Mouse (Mus musculus) layer of hippocampus, postnatal 14 days (tissue): ENCODE results near the gene Vmn2r116. TPM values are rescaled to one million over a fixed set of nuclear protein-coding genes. Genes with fewer than 3 reads are reported as not detected.
"Not testable (repeated sequence)": the region's sequence is repeated elsewhere in the genome, so short reads cannot be mapped to it uniquely, and the experiment has no call there.

ENCODE experiments used
- DNase-seq, 2 experiments: peaks; one replicate each; pipeline ENCODE4 v3.0.0; 2021 to 2022; ENCODE audit warnings: low spot score in 2 of 2, mixed read lengths in 1 of 2
- long read RNA-seq, 2 experiments: library from polyadenylated mRNA; stranded (forward); transcript quantifications; one replicate each; pipeline ENCODE4 v2.0.0; 2021
- total RNA-seq, 2 experiments: library from RNA; stranded (reverse); gene quantifications; 2 replicates each; pipeline ENCODE4 v1.2.3; 2021

Gene Vmn2r116
- total RNA-seq, result not detected
- long read RNA-seq, experiment 1, result 0 reads
- long read RNA-seq, experiment 2, result 0 reads

DNA sequence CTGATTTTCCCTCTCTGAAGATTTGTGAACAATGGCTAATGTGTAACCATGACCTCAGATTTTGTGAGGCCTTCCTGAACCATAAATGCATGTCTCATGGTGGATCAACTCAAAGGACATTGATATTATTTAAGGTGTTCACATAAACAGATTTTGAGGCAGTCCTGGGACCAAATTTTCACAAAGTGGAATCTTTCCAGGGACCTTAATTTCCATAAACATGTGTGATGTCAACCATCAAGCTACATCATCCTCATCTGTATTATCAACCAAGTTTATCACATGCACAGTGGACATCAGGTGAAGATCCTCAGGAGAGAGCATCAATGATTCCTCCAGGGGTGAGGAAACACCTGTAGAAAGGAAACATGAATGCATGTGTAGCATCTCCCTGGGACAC, at the start of gene Vmn2r116:
Gene Vmn2r116 (plus strand): TSS at position 301 of the 400 bp plus-strand sequence.
- not testable (repeated sequence) for DNase-seq

DNA sequence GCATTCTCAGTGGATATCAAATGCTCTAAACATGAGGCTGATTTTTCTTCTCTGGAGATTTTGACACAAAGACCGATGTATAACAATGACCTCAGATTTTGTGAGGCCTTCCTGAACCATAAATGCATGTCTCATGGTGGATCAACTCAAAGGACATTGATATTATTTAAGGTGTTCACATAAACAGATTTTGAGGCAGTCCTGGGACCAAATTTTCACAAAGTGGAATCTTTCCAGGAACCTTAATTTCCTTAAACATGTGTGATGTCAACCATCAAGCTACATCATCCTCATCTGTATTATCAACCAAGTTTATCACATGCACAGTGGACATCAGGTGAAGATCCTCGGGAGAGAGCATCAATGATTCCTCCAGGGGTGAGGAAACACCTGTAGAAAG, 41.0 kb upstream of the Vmn2r116 start, which contains the start of gene Vmn2r115:
Gene Vmn2r115 (plus strand): TSS at position 301 of the 400 bp plus-strand sequence.
- DNase-seq, result not testable (repeated sequence)

DNA sequence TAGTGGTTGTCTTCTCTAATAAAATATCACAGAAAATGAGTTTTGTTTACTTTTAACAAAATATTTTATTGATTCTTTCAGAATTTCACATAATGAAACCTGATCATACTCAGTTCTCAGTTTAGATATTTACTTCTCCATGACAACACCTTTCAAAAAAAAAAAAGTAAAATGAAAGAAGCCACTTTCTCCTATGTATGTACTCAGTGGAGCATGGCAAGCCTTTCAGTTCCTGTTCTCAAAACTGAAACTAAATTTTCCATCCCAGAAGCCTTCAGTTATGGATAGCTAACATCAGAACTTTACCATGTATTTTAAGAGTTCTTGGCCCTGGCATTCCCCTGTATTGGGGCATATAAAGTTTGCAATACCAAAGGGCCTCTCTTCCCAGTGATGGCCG, 32.8 kb upstream of the Vmn2r116 start:
- no peak for DNase-seq

DNA sequence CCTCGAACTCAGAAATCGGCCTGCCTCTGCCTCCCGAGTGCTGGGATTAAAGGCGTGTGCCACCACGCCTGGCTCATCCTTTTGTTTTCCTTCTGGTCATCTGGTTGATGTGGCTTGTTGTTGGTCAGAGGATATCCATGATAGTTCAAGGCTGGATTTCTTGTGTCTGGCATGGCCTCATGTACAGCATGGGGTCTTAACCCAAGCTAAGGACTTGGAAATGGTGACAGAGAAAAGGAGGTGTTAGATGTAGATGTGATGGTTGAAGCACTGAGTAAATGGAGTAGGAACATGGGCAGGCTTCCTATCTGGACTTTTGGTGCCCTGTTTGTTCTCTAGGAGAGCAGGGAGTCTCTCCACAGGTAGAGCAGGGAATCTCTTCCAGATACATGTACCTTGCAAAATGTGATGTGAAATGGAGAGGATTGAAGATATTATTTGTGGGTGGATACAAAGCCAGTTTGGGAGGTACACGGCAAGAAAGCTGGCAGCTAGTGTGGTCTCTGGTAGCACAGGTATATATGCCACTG, 48.8 kb downstream of the Vmn2r116 start:
- DNase-seq, result no peak

Other genes starting within 250 kb of the Vmn2r116 start
- 10 to 100 TPM; 23.2 to 25.3 TPM for gene Zfp40, start 191.4 kb upstream of the Vmn2r116 start, total RNA-seq
- gene Vmn2r114, start 72.1 kb upstream of the Vmn2r116 start, total RNA-seq, result not detected
- gene Vmn2r115, start 40.9 kb upstream of the Vmn2r116 start, total RNA-seq, result not detected
- gene Vmn2r117, start 95.1 kb downstream of the Vmn2r116 start, total RNA-seq, result not detected
- gene Zfp213, start 179.6 kb downstream of the Vmn2r116 start, total RNA-seq, result 1 to 10 TPM; 4.6 to 6.5 TPM
- gene Zfp13, start 214.9 kb downstream of the Vmn2r116 start, total RNA-seq, result 10 to 100 TPM; 29.8 to 30.1 TPM
- gene Zscan10, start 216.3 kb downstream of the Vmn2r116 start, total RNA-seq, result under 1 TPM in 1 of 2 experiments, not detected in 1; 0.36 TPM